Mouse (Mus musculus) small intestine, adult 2 months (tissue): Measurements from ENCODE around the gene Stambpl1.

ENCODE experiments used
- CTCF ChIP-seq: fragments of 200-500 bp; IDR thresholded peaks from 2 replicates; pipeline ENCODE4 v1.5.1; 2012; ENCODE audit warnings: low read depth, mild to moderate bottlenecking, control low read depth, inconsistent platforms, low read length, moderate library complexity, mixed read lengths; ENCODE audit not compliant: insufficient replicate concordance, insufficient read length; ENCODE audit errors: extremely low read depth
- POLR2A ChIP-seq: fragments of 200-500 bp; IDR thresholded peaks from 2 replicates; pipeline ENCODE4 v1.6.1; 2012; ENCODE audit warnings: low read depth, mild to moderate bottlenecking, control low read depth, inconsistent platforms, low read length, moderate library complexity

DNA sequence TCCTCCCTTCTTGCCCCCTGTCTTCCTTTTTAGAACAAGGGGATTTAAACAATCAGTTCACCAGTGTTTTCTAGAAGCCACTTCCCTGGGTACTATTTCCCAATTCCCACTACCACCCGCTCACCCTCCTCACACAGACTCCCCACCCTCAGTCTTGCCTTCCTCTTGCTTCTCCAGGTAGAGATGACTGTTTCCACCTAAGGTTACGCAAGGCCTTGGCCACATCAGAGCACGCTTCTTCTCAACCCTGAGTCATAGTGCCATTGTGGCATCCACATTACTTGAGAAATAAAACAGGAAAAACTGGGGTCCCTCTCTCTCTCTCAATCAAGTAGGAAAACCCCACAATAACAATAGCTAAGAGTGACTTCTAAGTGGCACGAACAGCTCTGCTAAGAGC is 12.9 kb upstream of the Stambpl1 start:
- no peak for TF ChIP-seq CTCF
- no peak for TF ChIP-seq POLR2A
